Mouse (Mus musculus) T-helper 2 cell (primary cell): ENCODE measurements at regions not wholly inside any gene's neighbourhood (a gene's known extent, or its start where the extent isn't known, plus 50 kb on each side); places are given as distances from the start of the nearest gene placed in this dataset.

Experiments
- in situ Hi-C: fragments of 300-600 bp; cut with MboI, MseI; formaldehyde crosslinking; loops from one replicate; pipeline ENCODE4 v1.15.1; 2025; ENCODE audit warnings: high pct_unique_total_duplicates

DNA sequence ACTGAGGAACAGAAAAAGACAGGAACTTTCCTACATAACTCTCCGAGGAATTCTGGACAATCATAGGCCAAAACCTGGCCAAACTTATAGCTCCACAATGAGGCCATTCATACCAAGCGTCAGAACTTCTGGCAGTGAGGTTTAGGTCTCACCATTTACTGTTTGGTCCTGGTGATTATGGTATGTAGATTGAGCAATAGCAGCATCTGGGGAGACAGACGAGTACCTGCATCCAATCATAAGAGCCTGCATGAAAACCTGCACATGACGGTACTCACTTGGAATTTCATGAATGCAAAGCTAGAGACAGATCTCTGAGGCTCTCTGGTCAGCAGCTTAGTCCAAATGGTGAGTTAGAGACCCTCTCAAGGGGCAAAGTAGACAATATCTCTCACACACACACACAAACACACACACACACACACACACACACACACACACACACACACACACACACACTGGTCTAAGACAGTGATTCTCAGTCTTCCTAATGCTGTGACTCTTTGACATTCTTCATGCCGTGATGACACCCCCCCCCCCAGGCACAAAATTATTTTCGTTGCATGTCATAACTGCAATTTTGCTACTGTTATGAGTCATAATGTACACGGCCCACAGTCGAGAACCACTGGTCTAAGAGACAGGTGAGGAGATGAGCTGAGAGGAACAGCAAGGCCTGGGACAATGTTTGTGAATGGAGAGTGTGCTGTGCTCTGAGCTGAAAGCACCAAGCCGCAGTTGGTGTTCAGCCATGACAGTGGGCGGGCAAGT is 522.6 kb upstream of the Atp11b start:
- in situ Hi-C loops, result no loop called here

DNA sequence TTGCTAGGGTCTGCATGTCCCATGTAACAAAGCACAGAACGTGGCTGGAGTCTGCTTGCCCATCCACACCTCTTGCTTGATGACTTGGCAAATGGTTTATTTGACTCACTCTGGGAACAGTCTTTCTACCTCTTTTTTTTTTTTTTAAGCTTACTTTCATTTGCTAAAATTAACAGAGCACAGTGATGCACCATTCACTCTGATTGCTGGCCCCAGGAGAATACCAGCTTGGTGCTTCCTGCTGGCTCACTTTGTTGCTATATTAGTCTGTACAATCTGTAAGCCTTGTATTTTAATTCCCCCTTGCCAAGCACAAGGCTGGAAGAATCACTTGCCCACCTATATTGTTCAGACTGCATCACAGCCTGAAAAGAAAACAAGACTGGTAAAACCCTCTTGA is 521.4 kb upstream of the Atp11b start:
- in situ Hi-C loops, result no loop called here

DNA sequence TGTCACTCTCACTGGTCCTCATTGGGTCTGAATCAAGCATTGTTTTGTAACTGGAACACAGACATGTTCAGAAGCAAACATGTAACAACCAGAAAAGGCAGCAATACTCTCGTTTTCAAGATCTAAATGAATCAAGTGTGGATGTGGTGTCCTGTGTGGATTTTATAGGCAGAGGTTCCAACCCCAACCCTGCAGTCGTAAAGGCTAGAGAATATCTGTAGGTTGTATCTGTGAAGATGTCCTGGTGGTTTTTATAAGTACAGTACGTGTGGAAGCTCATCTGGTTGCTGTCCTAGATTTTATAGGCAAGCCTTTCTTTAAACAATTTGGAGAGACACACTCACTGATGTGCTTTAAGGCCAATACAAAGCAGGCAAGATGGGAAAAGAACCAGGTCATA is 518.8 kb upstream of the Atp11b start:
- in situ Hi-C loops, result no loop called here

DNA sequence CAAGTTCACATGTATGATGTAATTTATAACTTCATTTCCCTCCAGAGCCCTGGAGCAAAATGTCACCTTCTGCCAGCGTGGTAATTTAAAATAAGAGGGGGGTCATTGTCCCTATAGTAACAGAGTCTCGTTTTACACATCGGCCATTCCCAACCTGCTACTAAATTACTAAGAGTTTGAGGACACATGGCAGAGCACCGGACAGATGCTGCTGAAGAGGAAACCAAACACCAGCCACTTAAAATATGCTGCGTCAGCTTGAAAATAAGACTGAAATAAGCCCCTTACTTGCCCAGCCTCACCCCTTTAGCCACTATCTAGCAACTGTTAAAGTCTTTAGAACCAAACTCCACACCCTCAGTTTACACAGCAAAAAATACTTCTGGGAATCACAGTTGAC is 518.1 kb upstream of the Atp11b start:
- in situ Hi-C loops, result no loop called here

- in situ Hi-C loops, result no loop called here
Measured at GRCm38 (mm10) chr3:35237342-35237741, 516.6 kb upstream of the Atp11b start.

GRCm38 (mm10) chr3:35242349-35242748 is 511.6 kb upstream of the Atp11b start:
- in situ Hi-C loops, result no loop called here

GRCm38 (mm10) chr3:35242871-35243529 is 510.9 kb upstream of the Atp11b start:
- in situ Hi-C loops, result no loop called here

DNA sequence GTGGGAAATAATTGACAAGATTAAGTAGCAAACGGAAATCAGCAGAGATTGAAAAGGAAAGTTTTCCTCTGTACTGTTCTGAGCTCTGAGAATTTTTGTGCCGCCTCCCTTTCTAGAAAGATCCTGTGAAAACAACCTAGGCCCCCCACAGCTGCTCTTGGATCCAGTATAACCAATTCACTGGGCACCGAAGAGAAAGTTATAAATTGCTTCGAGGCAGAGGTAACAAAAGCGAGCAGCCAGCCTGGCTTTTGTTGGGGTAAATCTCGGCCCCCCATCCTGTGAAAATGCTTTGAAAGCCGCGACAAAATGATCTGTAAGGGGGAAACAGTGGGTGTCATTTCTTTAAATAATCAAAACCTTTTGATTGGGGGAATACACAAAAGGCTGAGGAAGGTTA is 508.9 kb upstream of the Atp11b start:
- in situ Hi-C loops, result no loop called here

GRCm38 (mm10) chr3:35245946-35246665 is 507.8 kb upstream of the Atp11b start:
- in situ Hi-C loops, result no loop called here

DNA sequence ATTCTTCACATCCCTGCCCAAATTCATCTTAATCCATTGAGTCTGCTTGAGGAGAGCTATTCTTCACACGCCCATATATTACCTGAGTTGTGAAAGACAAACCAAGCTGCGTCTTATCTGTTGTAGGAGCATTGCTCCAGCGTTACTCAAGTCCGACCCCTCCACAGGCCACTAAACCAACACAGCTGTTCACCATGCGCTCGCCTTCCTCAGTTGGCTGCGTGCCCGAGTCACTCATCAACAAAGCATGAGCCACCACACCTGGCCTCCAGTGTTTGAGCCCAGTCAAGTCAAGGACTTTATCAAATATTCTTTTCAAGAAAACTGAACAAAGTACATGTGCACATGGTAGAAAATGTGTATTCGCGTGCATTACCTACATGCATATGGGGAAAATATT is 504.7 kb upstream of the Atp11b start:
- in situ Hi-C loops, result no loop called here

DNA sequence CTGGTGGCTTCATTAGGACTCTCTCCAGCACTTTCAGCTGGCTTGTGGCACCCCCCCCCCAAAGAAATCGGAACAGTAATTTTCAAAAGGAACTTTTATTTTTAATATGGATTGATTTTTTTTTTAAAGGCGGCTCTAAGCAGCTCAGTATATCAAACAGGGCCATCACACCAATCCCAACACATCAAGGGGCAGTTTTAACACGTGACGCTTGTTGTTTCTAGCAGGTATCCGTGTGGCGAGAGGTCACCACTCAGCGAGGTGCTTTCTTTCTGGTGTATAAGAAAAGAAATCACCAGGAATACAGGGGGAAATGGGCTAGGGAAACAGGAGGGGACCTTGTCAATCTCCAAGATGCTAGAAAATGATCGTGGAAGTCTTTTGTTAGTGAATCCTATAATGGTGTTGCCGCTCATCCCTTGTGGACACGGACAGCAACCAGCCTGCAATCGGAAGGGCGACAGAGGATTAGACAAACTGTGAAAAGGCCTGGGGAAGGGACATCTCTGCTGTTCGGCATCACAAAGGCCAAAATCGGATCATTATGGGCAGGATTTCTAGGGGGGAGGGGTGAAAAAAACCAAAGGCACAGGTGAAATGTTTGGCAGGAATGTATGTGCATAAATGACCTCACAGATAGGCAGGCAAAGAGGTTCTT is 503.7 kb upstream of the Atp11b start:
- in situ Hi-C loops, result no loop called here

DNA sequence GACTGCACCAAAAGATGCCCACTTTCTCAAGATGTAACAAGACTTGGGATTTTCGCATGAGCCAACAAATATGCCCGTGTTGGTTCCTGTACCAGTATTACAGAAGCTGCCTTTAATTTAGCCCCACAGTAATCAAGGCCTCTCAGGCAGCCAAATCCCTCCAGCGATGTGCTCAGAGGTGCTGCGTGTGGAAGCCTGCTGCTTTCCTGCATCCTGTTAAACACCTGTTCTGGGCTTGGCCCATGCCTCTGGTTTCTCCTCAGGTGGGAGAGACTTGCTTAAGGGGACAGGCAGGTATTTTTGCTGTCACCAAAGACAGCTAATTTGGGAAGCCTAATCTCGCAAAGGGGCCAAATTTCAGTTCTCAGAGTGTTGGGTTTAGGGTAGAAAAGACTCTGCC is 500.0 kb upstream of the Atp11b start:
- in situ Hi-C loops, result no loop called here

- in situ Hi-C loops, result no loop called here
Measured at GRCm38 (mm10) chr3:35260936-35261335, 493.0 kb upstream of the Atp11b start.

DNA sequence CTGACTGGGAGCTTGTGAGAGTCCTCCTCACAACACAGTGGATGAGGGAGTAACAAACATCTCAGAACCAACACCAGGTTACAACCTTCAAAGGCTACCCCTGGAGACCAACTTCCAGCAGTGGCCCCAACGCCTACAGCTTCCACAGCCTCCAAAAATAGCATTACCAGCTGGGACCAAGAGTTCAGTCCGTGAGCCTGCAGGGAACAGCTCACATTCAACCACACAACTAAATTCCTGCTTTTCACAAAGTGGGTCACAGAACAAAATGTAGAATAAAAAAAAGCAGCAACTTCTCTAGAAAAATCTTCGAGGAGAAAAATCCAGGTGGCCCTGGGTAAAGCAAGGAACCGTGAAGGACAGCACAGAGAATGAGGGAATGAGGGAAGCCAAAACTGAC is 485.0 kb upstream of the Atp11b start:
- in situ Hi-C loops, result no loop called here

DNA sequence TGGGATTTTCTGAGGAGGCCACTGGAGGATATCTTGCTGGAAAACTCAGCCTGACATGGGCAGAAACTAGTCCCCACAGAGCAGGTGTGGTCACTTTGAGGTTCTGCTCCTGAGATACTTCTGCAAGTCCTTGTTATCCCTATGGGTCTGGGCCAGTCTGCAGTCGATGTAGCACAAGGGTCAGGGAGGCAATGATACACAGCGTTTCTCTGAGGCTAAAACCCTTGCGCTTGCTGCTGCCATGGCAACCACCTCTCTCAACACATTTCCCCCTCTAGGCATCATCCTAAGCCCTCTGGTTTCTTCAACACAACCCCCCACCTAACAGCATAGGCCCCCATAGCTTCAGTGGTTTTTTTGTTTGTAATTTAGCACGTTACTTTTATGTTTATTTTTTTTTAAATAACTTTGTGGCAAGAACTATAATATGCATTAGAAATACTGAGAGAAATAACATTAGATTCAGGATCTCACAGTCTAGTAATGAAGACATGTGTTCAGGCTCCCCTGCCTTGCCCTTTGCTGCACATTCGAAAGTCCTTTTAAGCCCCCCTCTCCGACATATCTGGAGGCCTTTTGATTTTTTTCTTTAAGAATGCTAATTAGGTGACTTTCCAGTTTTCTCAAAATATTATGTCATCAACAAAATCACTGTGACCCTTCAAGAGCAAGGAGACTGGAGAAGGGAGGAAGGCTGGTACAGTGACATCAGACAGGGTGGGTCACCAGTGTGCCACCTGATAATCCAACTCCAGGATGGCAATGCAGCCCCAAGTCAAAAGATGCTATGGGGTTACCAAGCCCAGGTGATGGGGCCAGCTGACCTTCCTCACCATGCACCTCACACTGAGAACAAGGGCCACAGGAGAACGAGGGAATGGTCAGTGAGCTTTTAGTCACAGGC is 483.7 kb upstream of the Atp11b start:
- in situ Hi-C loops, result no loop called here

GRCm38 (mm10) chr3:35273546-35273945 is 480.4 kb upstream of the Atp11b start:
- in situ Hi-C loops, result no loop called here

DNA sequence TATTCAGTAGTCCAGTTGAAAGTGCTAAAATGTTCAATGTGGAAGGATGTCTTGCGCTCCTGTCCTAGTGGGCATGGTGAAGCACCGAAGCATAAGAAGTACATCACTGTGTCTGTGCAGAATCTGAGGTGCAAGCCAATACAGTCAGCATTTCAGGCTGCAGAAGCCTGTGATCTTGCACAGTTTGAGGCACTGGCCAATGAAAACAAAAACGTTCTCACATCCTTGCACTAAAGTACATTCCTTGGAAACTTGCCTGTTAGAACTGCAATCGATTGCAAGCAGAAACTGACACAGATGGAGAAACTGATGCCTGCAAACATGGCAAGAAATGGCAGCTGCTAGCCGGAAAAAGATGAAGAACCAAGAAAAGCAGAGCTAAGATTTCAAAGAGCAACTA is 472.9 kb upstream of the Atp11b start:
- in situ Hi-C loops, result no loop called here

- in situ Hi-C loops, result no loop called here
Measured at GRCm38 (mm10) chr3:35282106-35282505, 471.8 kb upstream of the Atp11b start.

DNA sequence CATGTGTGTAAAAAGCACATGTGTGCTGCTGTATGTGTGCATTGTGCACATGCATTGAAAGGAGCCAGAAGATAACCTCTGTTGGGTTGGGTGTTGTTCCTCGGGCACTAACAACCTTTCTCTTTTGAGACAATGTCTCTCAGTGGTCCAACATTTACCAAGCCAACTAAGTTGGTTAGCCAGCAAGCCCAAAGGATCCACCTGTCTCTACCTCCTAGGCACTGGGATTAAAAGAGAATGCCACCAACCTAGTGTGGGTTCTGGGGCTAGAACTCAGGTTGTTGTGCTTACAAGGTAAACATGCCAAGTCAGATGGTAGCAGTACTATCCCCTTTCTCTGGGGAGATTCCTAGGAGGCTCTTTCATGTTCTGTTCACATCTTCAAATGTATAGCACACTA is 459.1 kb upstream of the Atp11b start:
- in situ Hi-C loops, result no loop called here

- in situ Hi-C loops, result no loop called here
Measured at GRCm38 (mm10) chr3:35295746-35296145, 458.2 kb upstream of the Atp11b start.

DNA sequence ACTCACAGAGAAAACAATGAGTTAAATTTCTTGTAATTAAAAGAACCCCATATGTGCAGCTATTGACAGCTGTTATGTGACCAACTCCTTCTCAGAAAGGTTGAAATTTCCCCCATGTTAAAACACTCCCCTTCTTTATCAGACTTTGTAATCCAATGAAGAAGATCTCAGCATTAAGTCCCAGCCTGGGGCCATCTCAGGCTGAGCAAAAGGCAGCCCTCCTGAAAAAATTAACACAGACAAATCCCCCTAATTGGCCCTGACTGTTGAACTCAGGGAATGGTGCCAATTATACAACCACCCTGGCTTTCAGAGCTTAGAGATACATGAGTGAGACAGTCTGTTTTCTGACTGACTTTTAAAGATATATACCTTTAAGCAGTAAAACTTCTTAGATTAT is 454.9 kb upstream of the Atp11b start:
- in situ Hi-C loops, result no loop called here
